Mouse (Mus musculus) spleen, adult 2 months (tissue): ENCODE data around the gene Zbtb8os.

ENCODE experiments used
- CTCF ChIP-seq: fragments of 200-500 bp; IDR thresholded peaks from 2 replicates; pipeline ENCODE4 v1.5.1; 2011; ENCODE audit warnings: mild to moderate bottlenecking, inconsistent platforms; ENCODE audit not compliant: insufficient read depth, insufficient read length, insufficient replicate concordance; ENCODE audit errors: extremely low read depth
- POLR2A ChIP-seq: fragments of 200-500 bp; IDR thresholded peaks from 2 replicates; pipeline ENCODE4 v1.6.1; 2011; ENCODE audit warnings: low read depth, low read length, inconsistent platforms

- TF ChIP-seq CTCF (no peak), POLR2A (no peak)
These were observed 7.2 kb downstream of the Zbtb8os start for GRCm38 (mm10) chr4:129342705-129343104.
